Mouse (Mus musculus) liver, adult 2 months (tissue): ENCODE results near the gene Gtpbp3.

Source experiments
- CTCF ChIP-seq: fragments of 200-500 bp; IDR thresholded peaks from 2 replicates; pipeline ENCODE4 v1.5.1; 2011; ENCODE audit warnings: low read depth, low read length, control low read depth
- POLR2A ChIP-seq: fragments of 200-500 bp; IDR thresholded peaks from 2 replicates; pipeline ENCODE4 v1.6.1; 2011; ENCODE audit warnings: low read length, control low read depth; ENCODE audit not compliant: insufficient read depth; ENCODE audit errors: extremely low read depth

GRCm38 (mm10) chr8:71534263-71534810, 46.4 kb downstream of the Gtpbp3 start:
- no peak for TF ChIP-seq POLR2A
- peak; percentile 52; the same call in 1 of the 2 replicates for TF ChIP-seq CTCF
